16 mouse cellular contexts compared by ENCODE assay signal in the genomic region with DNA sequence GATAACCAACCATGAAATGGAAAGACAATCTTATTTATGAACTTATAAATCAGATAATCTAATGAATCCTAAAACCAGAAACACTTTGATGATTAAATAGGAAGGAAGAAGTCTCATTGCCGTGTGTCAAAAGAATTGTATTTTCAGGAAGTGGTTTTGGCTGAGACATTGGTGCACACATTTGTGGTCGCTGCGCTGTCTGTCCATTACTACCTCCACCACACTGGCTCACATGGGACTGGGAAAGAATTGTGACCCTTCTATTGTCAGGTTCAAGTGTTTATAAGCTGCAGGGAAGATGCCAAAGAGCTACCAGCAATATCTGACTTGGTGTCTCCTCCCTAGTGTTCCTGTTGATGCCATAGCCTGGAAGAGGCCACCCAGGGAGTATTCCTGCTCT.
"Had no signal": no experiment of that assay in that cellular context is flagged by ENCODE, and none has a peak within 500 bp of the region (broad histone marks: within the 10 kb centered on the region; RNA-seq: fewer than 3 reads in every experiment).

No protein-coding gene starts in this region.

- H3K9me3 ChIP-seq: midbrain, embryonic 10.5 days; midbrain, embryonic 12.5 days; midbrain, embryonic 15.5 days; neural tube, embryonic 12.5 days had no signal

- H3K27me3 ChIP-seq: midbrain, embryonic 12.5 days; midbrain, embryonic 15.5 days; neural tube, embryonic 12.5 days had no signal

- DNase-seq: lung, adult 18-20 months; lung, embryonic 14.5 days; lung, postnatal 10 days; lung, postnatal 4 days; retina, postnatal 1 day; right cerebral cortex, adult 18-20 months; right cerebral cortex, postnatal 25 days; right cerebral cortex, postnatal 4 days; spleen, adult 18-20 months; thymus, adult 18-20 months; thymus, postnatal 25 days; thymus, postnatal 4 days had no signal

- H3K4me3 ChIP-seq: midbrain, embryonic 10.5 days; midbrain, embryonic 12.5 days; midbrain, embryonic 15.5 days; neural tube, embryonic 12.5 days had no signal

- H3K4me1 ChIP-seq: midbrain, embryonic 10.5 days; midbrain, embryonic 12.5 days; midbrain, embryonic 15.5 days; neural tube, embryonic 12.5 days had no signal

- H3K4me2 ChIP-seq: lung, embryonic 14.5 days; midbrain, embryonic 12.5 days; midbrain, embryonic 15.5 days; neural tube, embryonic 12.5 days had no signal

- H3K27ac ChIP-seq: midbrain, embryonic 10.5 days; midbrain, embryonic 12.5 days; midbrain, embryonic 15.5 days; neural tube, embryonic 12.5 days had no signal

- H3K9ac ChIP-seq: lung, embryonic 14.5 days; midbrain, embryonic 12.5 days; midbrain, embryonic 15.5 days; neural tube, embryonic 12.5 days had no signal

- ATAC-seq: midbrain, embryonic 15.5 days had no signal

- H3K36me3 ChIP-seq: midbrain, embryonic 10.5 days; midbrain, embryonic 12.5 days; midbrain, embryonic 15.5 days; neural tube, embryonic 12.5 days had no signal
